19 mouse cellular contexts compared by ENCODE assay signal in genomic region chr10:60216331-60217095, GRCm38 (mm10). TPM values are rescaled to one million over a fixed set of nuclear protein-coding genes. Genes with fewer than 3 reads are reported as not detected.
DNase-seq lines count a peak whose midpoint lies in the region; ATAC-seq and TF ChIP-seq lines count a peak whose summit lies in the region.
"Had no signal": no experiment of that assay in that cellular context is flagged by ENCODE, and none has a peak within 500 bp of the region (broad histone marks: within the 10 kb centered on the region; RNA-seq: fewer than 3 reads in every experiment).

No protein-coding gene starts in this region.

- ATAC-seq in hindbrain, embryonic 13.5 days (ENCODE audit: low FRiP score): no peak
- no peak for ATAC-seq in midbrain, embryonic 11.5 days (ENCODE audit: low FRiP score)
- ATAC-seq in midbrain, embryonic 15.5 days (replicated peaks): no peak
- ATAC-seq in limb, embryonic 14.5 days (ENCODE audit: low FRiP score, low read depth): no peak
- ATAC-seq: inflammation-experienced regulatory T-cells, adult 6 months had no signal

- H3K9me3 ChIP-seq in hindbrain, embryonic 13.5 days: no peaks in the 10 kb centered on the region
- no peaks in the 10 kb centered on the region for H3K9me3 ChIP-seq in hindbrain, embryonic 10.5 days
- H3K9me3 ChIP-seq in midbrain, embryonic 11.5 days (ENCODE audit: control insufficient read depth, low read length): no peaks in the 10 kb centered on the region
- H3K9me3 ChIP-seq in midbrain, embryonic 15.5 days: no peaks in the 10 kb centered on the region
- no peaks in the 10 kb centered on the region for H3K9me3 ChIP-seq in limb, embryonic 14.5 days (ENCODE audit: control insufficient read depth, low read length)
- H3K9me3 ChIP-seq: embryonic facial prominence, embryonic 10.5 days; liver, embryonic 13.5 days; midbrain, embryonic 12.5 days had no signal

- peaks cover 73% of the 10 kb centered on the region for H3K4me1 ChIP-seq in hindbrain, embryonic 13.5 days (replicated peaks)
- H3K4me1 ChIP-seq in hindbrain, embryonic 10.5 days (replicated peaks): peaks cover 70% of the 10 kb centered on the region
- peaks cover 17% of the 10 kb centered on the region for H3K4me1 ChIP-seq in midbrain, embryonic 11.5 days (ENCODE audit: control insufficient read depth, insufficient read depth, low read length)
- peaks cover 28% of the 10 kb centered on the region for H3K4me1 ChIP-seq in midbrain, embryonic 15.5 days
- peaks cover 45% of the 10 kb centered on the region for H3K4me1 ChIP-seq in limb, embryonic 14.5 days (ENCODE audit: control insufficient read depth, insufficient read depth, low read length)
- H3K4me1 ChIP-seq: liver, embryonic 13.5 days had no signal

- no peaks in the 10 kb centered on the region for H3K36me3 ChIP-seq in hindbrain, embryonic 13.5 days
- no peaks in the 10 kb centered on the region for H3K36me3 ChIP-seq in hindbrain, embryonic 10.5 days
- no peaks in the 10 kb centered on the region for H3K36me3 ChIP-seq in midbrain, embryonic 11.5 days (ENCODE audit: control insufficient read depth, insufficient read depth, low read length)
- H3K36me3 ChIP-seq in midbrain, embryonic 15.5 days (replicated peaks): no peaks in the 10 kb centered on the region
- H3K36me3 ChIP-seq in limb, embryonic 14.5 days (ENCODE audit: control insufficient read depth, insufficient read depth, low read length): no peaks in the 10 kb centered on the region
- H3K36me3 ChIP-seq: embryonic facial prominence, embryonic 10.5 days; liver, embryonic 13.5 days; midbrain, embryonic 12.5 days had no signal

- H3K9ac ChIP-seq in hindbrain, embryonic 13.5 days: 0 out of 2 replicates have a peak overlapping the region, but pooled peaks have one; percentile 13
- no peak overlapping the region for H3K9ac ChIP-seq in midbrain, embryonic 11.5 days (ENCODE audit: low read length)
- no peak overlapping the region for H3K9ac ChIP-seq in midbrain, embryonic 15.5 days
- 0 out of 2 replicates have a peak overlapping the region, but pooled peaks have one; percentile 5 for H3K9ac ChIP-seq in limb, embryonic 14.5 days (ENCODE audit: low read depth, low read length, severe bottlenecking)
- H3K9ac ChIP-seq: liver, embryonic 13.5 days had no signal

- TF ChIP-seq POLR2A in limb, embryonic 14.5 days (IDR thresholded peaks at IDR 0.05; ENCODE audit: borderline replicate concordance, extremely low read depth, insufficient read depth, insufficient read length): no peak

- 87% methylated on average over 11 of the region's 11 CpGs for WGBS in hindbrain, embryonic 13.5 days
- 88% methylated on average over 11 of the region's 11 CpGs for WGBS in hindbrain, embryonic 10.5 days
- WGBS in midbrain, embryonic 11.5 days: 90% methylated on average over 11 of the region's 11 CpGs
- 88% methylated on average over 11 of the region's 11 CpGs for WGBS in midbrain, embryonic 15.5 days
- WGBS in limb, embryonic 14.5 days: 86% methylated on average over 11 of the region's 11 CpGs

- H3K27me3 ChIP-seq in hindbrain, embryonic 13.5 days: peaks cover 38% of the 10 kb centered on the region
- H3K27me3 ChIP-seq in hindbrain, embryonic 10.5 days (ENCODE audit: insufficient read depth, poor library complexity, severe bottlenecking): peaks cover 38% of the 10 kb centered on the region
- H3K27me3 ChIP-seq in midbrain, embryonic 11.5 days (ENCODE audit: control insufficient read depth, insufficient read depth, low read length): no peaks in the 10 kb centered on the region; the same call in 1 of the 2 replicates
- peaks cover 9% of the 10 kb centered on the region; the same call in 1 of the 2 replicates for H3K27me3 ChIP-seq in midbrain, embryonic 15.5 days (replicated peaks)
- H3K27me3 ChIP-seq in limb, embryonic 14.5 days (ENCODE audit: control insufficient read depth, insufficient read depth, low read length): no peaks in the 10 kb centered on the region

- peak overlapping the region; percentile 94; the same call in 1 of the 2 replicates for H3K4me2 ChIP-seq in hindbrain, embryonic 13.5 days
- H3K4me2 ChIP-seq in midbrain, embryonic 11.5 days: no peak overlapping the region
- H3K4me2 ChIP-seq in midbrain, embryonic 15.5 days: no peak overlapping the region
- peak overlapping the region; percentile 66; the same call in 1 of the 2 replicates for H3K4me2 ChIP-seq in limb, embryonic 14.5 days (replicated peaks; ENCODE audit: low read depth, low read length, severe bottlenecking)
- H3K4me2 ChIP-seq: liver, embryonic 13.5 days had no signal

- no peak overlapping the region for H3K27ac ChIP-seq in hindbrain, embryonic 13.5 days
- no peak overlapping the region for H3K27ac ChIP-seq in hindbrain, embryonic 10.5 days
- no peak overlapping the region for H3K27ac ChIP-seq in midbrain, embryonic 11.5 days (ENCODE audit: low read depth, low read length)
- no peak overlapping the region for H3K27ac ChIP-seq in midbrain, embryonic 15.5 days
- no peak overlapping the region for H3K27ac ChIP-seq in limb, embryonic 14.5 days (replicated peaks; ENCODE audit: low read depth, low read length)
- H3K27ac ChIP-seq: embryonic facial prominence, embryonic 10.5 days; liver, embryonic 13.5 days; midbrain, embryonic 12.5 days had no signal

- 0 out of 2 replicates have a peak overlapping the region, but pooled peaks have one; percentile 58 for H3K4me3 ChIP-seq in hindbrain, embryonic 13.5 days
- H3K4me3 ChIP-seq in hindbrain, embryonic 10.5 days: no peak overlapping the region; the same call in 1 of the 2 replicates
- no peak overlapping the region for H3K4me3 ChIP-seq in midbrain, embryonic 11.5 days (ENCODE audit: low read depth, low read length)
- H3K4me3 ChIP-seq in midbrain, embryonic 15.5 days: no peak overlapping the region
- H3K4me3 ChIP-seq in limb, embryonic 14.5 days (replicated peaks; ENCODE audit: low read length): no peak overlapping the region
- H3K4me3 ChIP-seq: liver, embryonic 13.5 days had no signal

- DNase-seq in hindbrain, embryonic 10.5 days (ENCODE audit: low spot score): no peak
- peak; percentile 69 for DNase-seq in midbrain, embryonic 11.5 days (ENCODE audit: low spot score, missing footprints)
- DNase-seq in B cell, adult 2 months: peak; percentile 64 to 66
- no peak for DNase-seq in limb, embryonic 14.5 days (ENCODE audit: low spot score)
- DNase-seq in gastrocnemius, postnatal 4 days (ENCODE audit: low spot score in 2 of 2): no peak
- no peak for DNase-seq in urinary bladder, adult 2 months (ENCODE audit: low spot score)
- DNase-seq: adrenal gland, postnatal 25 days; cerebellum, adult 2 months; gastrocnemius, postnatal 14 days; kidney, adult 8-10 months; kidney, postnatal 4 days; liver, embryonic 13.5 days; lung, postnatal 4 days; right cerebral cortex, postnatal 25 days had no signal

RNA-seq across cellular contexts. Expression of gene Chst3, which starts 2.5 kb away (rescaled TPM):
- 1.8 and 2.0 TPM in 2 replicates for polyA plus RNA-seq in hindbrain, embryonic 13.5 days (2015; fragmentation: Nextera tagmentation; extraction: Ambion mirVana)
- 1.8 and 2.2 TPM in 2 replicates for polyA plus RNA-seq in hindbrain, embryonic 10.5 days (2016; fragmentation: Nextera tagmentation; extraction: Ambion mirVana)
- 0.97 and 1.2 TPM in 2 replicates for polyA plus RNA-seq in midbrain, embryonic 11.5 days (2014; fragmentation: Nextera tagmentation; extraction: Ambion mirVana)
- 1.1 and 1.6 TPM in 2 replicates for polyA plus RNA-seq in midbrain, embryonic 15.5 days (2015; fragmentation: Nextera tagmentation; extraction: Ambion mirVana)
- polyA plus RNA-seq in limb, embryonic 14.5 days (2012; rRNA removed): 7.7 and 9.7 TPM in 2 replicates
- 2.0 TPM in 2 replicates for polyA plus RNA-seq in limb, embryonic 14.5 days (2014; fragmentation: Nextera tagmentation; extraction: Ambion mirVana)
- 1 to 10 TPM; 3.8 to 4.3 TPM for total RNA-seq in gastrocnemius, postnatal 4 days (2021)
- 0.58 and 0.77 TPM in 2 replicates for polyA plus RNA-seq in urinary bladder, adult 2 months (2012; rRNA removed)

Comparison
In these comparisons a context has a peak if more than half of its experiments do, and no peak if none do; other contexts are left out.
1. H3K4me2 ChIP-seq: peak in hindbrain, embryonic 13.5 days (single experiment) and limb, embryonic 14.5 days (single experiment); none in midbrain, embryonic 11.5 days (single experiment) and midbrain, embryonic 15.5 days (single experiment).
2. H3K9ac ChIP-seq: peak in hindbrain, embryonic 13.5 days (single experiment) and limb, embryonic 14.5 days (single experiment); none in midbrain, embryonic 11.5 days (single experiment) and midbrain, embryonic 15.5 days (single experiment).
3. DNase-seq: peak in midbrain, embryonic 11.5 days (single experiment) and B cell, adult 2 months (2 of 2); none in hindbrain, embryonic 10.5 days (single experiment), limb, embryonic 14.5 days (single experiment), gastrocnemius, postnatal 4 days (0 of 2) and urinary bladder, adult 2 months (single experiment).